Mouse (Mus musculus): Measurements from ENCODE around the gene Bhlha15. TPM values are rescaled to one million over a fixed set of nuclear protein-coding genes. Genes with fewer than 3 reads are reported as not detected.
A peak's percentile ranks its signal among the peaks of the same experiment; 100 is the strongest.

Bhlha15 gene
- total RNA-seq, 2 experiments from 2014 or later: 1.3 to 1.5 TPM

GRCm38 (mm10) chr5:144226220-144226619 is 36.1 kb downstream of the Bhlha15 start:
- no peak for ATAC-seq (replicated peaks; ENCODE audit: poor library complexity)

GRCm38 (mm10) chr5:144230216-144230615 is 40.1 kb downstream of the Bhlha15 start:
- ATAC-seq (replicated peaks; ENCODE audit: poor library complexity): no peak

- peak; percentile 91 for ATAC-seq (replicated peaks; ENCODE audit: poor library complexity)
Measured at GRCm38 (mm10) chr5:144231410-144231809, 41.3 kb downstream of the Bhlha15 start.

GRCm38 (mm10) chr5:144232531-144232930 is 42.4 kb downstream of the Bhlha15 start:
- no peak for ATAC-seq (replicated peaks; ENCODE audit: poor library complexity)

- ATAC-seq (replicated peaks; ENCODE audit: poor library complexity): 0 out of 2 replicates have a peak, but pooled peaks have one; percentile 40
Measured at GRCm38 (mm10) chr5:144234222-144234621, 44.1 kb downstream of the Bhlha15 start.

GRCm38 (mm10) chr5:144234714-144235113 is 44.6 kb downstream of the Bhlha15 start:
- no peak for ATAC-seq (replicated peaks; ENCODE audit: poor library complexity)

- no peak for ATAC-seq (replicated peaks; ENCODE audit: poor library complexity)
Measured at GRCm38 (mm10) chr5:144238969-144239368, 48.9 kb downstream of the Bhlha15 start.

Other genes with a start within 250 kb of the Bhlha15 start
- 100 and 105 TPM in 2 replicates for gene Ccz1, start 175.4 kb upstream of the Bhlha15 start, total RNA-seq (2015)
- 120 and 133 TPM in 2 replicates for gene Ccz1, start 175.4 kb upstream of the Bhlha15 start, total RNA-seq (2017)
- not detected in 2 replicates for gene Ocm, start 163.6 kb upstream of the Bhlha15 start, total RNA-seq (2015)
- gene Ocm, start 163.6 kb upstream of the Bhlha15 start, total RNA-seq (2017): not detected in 2 replicates
- gene Lmtk2, start 89.8 kb upstream of the Bhlha15 start, total RNA-seq (2015): 8.2 and 9.6 TPM in 2 replicates
- gene Lmtk2, start 89.8 kb upstream of the Bhlha15 start, total RNA-seq (2017): 7.6 and 8.5 TPM in 2 replicates
- 2.0 and 2.3 TPM in 2 replicates for gene Tecpr1, start 33.3 kb downstream of the Bhlha15 start, total RNA-seq (2015)
- 2.1 and 2.5 TPM in 2 replicates for gene Tecpr1, start 33.3 kb downstream of the Bhlha15 start, total RNA-seq (2017)
- 23.8 and 25.6 TPM in 2 replicates for gene Bri3, start 54.2 kb downstream of the Bhlha15 start, total RNA-seq (2015)
- 7.8 and 15.5 TPM in 2 replicates for gene Bri3, start 54.2 kb downstream of the Bhlha15 start, total RNA-seq (2017)
- gene Baiap2l1, start 167.8 kb downstream of the Bhlha15 start, total RNA-seq (2015): not detected in 2 replicates
- not detected in 2 replicates for gene Baiap2l1, start 167.8 kb downstream of the Bhlha15 start, total RNA-seq (2017)

Data from megakaryocyte progenitor cell, adult 5-6 weeks (primary cell).